Mouse (Mus musculus): ENCODE data around the gene Il12b. TPM values are rescaled to one million over a fixed set of nuclear protein-coding genes. Genes with fewer than 3 reads are reported as not detected.

Gene Il12b
- polyA plus RNA-seq, 1 experiment from 2014 or later, result not detected

GRCm38 (mm10) chr11:44422337-44423111, 22.7 kb downstream of the Il12b start:
- H3K4me2 ChIP-seq (ENCODE audit: low read depth, low read length), result no peak overlapping the region

GRCm38 (mm10) chr11:44423261-44423660, 23.4 kb downstream of the Il12b start:
- Histone ChIP-seq H3K4me2 (ENCODE audit: low read depth, low read length) (no peak overlapping the region), H3K4me1 (ENCODE audit: control insufficient read depth, insufficient read depth, low read length) (peaks cover 10% of the 10 kb centered on the region; the same call in 1 of the 2 replicates), H3K9ac (replicated peaks; ENCODE audit: low read depth, low read length) (no peak overlapping the region), H3K36me3 (ENCODE audit: control insufficient read depth, insufficient read depth, low read length) (no peaks in the 10 kb centered on the region), H3K27me3 (ENCODE audit: control insufficient read depth, insufficient read depth, low read length) (no peaks in the 10 kb centered on the region), H3K9me3 (ENCODE audit: control insufficient read depth, low read length) (no peaks in the 10 kb centered on the region), H3K4me3 (ENCODE audit: low read depth, low read length) (no peak overlapping the region), H3K27ac (ENCODE audit: low read depth, low read length) (peak overlapping the region; percentile 62; the same call in 1 of the 2 replicates)
- 0 out of 2 replicates have a peak, but pooled peaks have one; percentile 14 for ATAC-seq (ENCODE audit: low read depth)
- 54% methylated on average over 6 of the region's 6 CpGs for WGBS

More at GRCm38 (mm10) chr11:44422337-44423111, 22.7 kb downstream of the Il12b start:
- no peaks in the 10 kb centered on the region for H3K36me3 ChIP-seq (ENCODE audit: control insufficient read depth, insufficient read depth, low read length)
- no peaks in the 10 kb centered on the region for H3K9me3 ChIP-seq (ENCODE audit: control insufficient read depth, low read length)
- WGBS, result 77% methylated on average over 10 of the region's 10 CpGs
- no peaks in the 10 kb centered on the region for H3K27me3 ChIP-seq (ENCODE audit: control insufficient read depth, insufficient read depth, low read length)
- peaks cover 10% of the 10 kb centered on the region; the same call in 1 of the 2 replicates for H3K4me1 ChIP-seq (ENCODE audit: control insufficient read depth, insufficient read depth, low read length)
- H3K4me3 ChIP-seq (ENCODE audit: low read depth, low read length), result no peak overlapping the region
- no peak overlapping the region for H3K27ac ChIP-seq (ENCODE audit: low read depth, low read length)
- ATAC-seq (ENCODE audit: low read depth), result no peak
- H3K9ac ChIP-seq (replicated peaks; ENCODE audit: low read depth, low read length), result no peak overlapping the region

GRCm38 (mm10) chr11:44423955-44424354, 24.1 kb downstream of the Il12b start:
- Histone ChIP-seq H3K27ac (ENCODE audit: low read depth, low read length) (peak overlapping the region; percentile 62), H3K4me3 (ENCODE audit: low read depth, low read length) (no peak overlapping the region), H3K9me3 (ENCODE audit: control insufficient read depth, low read length) (no peaks in the 10 kb centered on the region), H3K4me2 (ENCODE audit: low read depth, low read length) (no peak overlapping the region), H3K4me1 (ENCODE audit: control insufficient read depth, insufficient read depth, low read length) (peaks cover 10% of the 10 kb centered on the region; the same call in 1 of the 2 replicates), H3K9ac (replicated peaks; ENCODE audit: low read depth, low read length) (no peak overlapping the region), H3K27me3 (ENCODE audit: control insufficient read depth, insufficient read depth, low read length) (no peaks in the 10 kb centered on the region), H3K36me3 (ENCODE audit: control insufficient read depth, insufficient read depth, low read length) (no peaks in the 10 kb centered on the region)
- WGBS, result 36% methylated on average over 5 of the region's 5 CpGs
- ATAC-seq (ENCODE audit: low read depth), result peak; percentile 72

GRCm38 (mm10) chr11:44425006-44425405, 25.1 kb downstream of the Il12b start:
- Histone ChIP-seq H3K9me3 (ENCODE audit: control insufficient read depth, low read length) (no peaks in the 10 kb centered on the region), H3K9ac (replicated peaks; ENCODE audit: low read depth, low read length) (no peak overlapping the region), H3K4me3 (ENCODE audit: low read depth, low read length) (no peak overlapping the region), H3K27me3 (ENCODE audit: control insufficient read depth, insufficient read depth, low read length) (no peaks in the 10 kb centered on the region), H3K4me1 (ENCODE audit: control insufficient read depth, insufficient read depth, low read length) (peaks cover 10% of the 10 kb centered on the region; the same call in 1 of the 2 replicates), H3K27ac (ENCODE audit: low read depth, low read length) (no peak overlapping the region), H3K36me3 (ENCODE audit: control insufficient read depth, insufficient read depth, low read length) (no peaks in the 10 kb centered on the region), H3K4me2 (ENCODE audit: low read depth, low read length) (no peak overlapping the region)
- ATAC-seq (ENCODE audit: low read depth), result no peak
- WGBS, result 61% methylated on average over 8 of the region's 8 CpGs

GRCm38 (mm10) chr11:44425626-44426025, 25.8 kb downstream of the Il12b start:
- no peak for ATAC-seq (ENCODE audit: low read depth)
- H3K27ac ChIP-seq (ENCODE audit: low read depth, low read length), result no peak overlapping the region
- H3K36me3 ChIP-seq (ENCODE audit: control insufficient read depth, insufficient read depth, low read length), result no peaks in the 10 kb centered on the region
- no peak overlapping the region for H3K4me2 ChIP-seq (ENCODE audit: low read depth, low read length)
- peaks cover 10% of the 10 kb centered on the region; the same call in 1 of the 2 replicates for H3K4me1 ChIP-seq (ENCODE audit: control insufficient read depth, insufficient read depth, low read length)
- WGBS, result 75% methylated on average over 6 of the region's 6 CpGs
- no peaks in the 10 kb centered on the region for H3K9me3 ChIP-seq (ENCODE audit: control insufficient read depth, low read length)
- H3K27me3 ChIP-seq (ENCODE audit: control insufficient read depth, insufficient read depth, low read length), result no peaks in the 10 kb centered on the region
- H3K9ac ChIP-seq (replicated peaks; ENCODE audit: low read depth, low read length), result no peak overlapping the region
- no peak overlapping the region for H3K4me3 ChIP-seq (ENCODE audit: low read depth, low read length)

- ATAC-seq (ENCODE audit: low read depth), result no peak
- no peaks in the 10 kb centered on the region for H3K9me3 ChIP-seq (ENCODE audit: control insufficient read depth, low read length)
Measured at GRCm38 (mm10) chr11:44427951-44428350, 28.1 kb downstream of the Il12b start.

GRCm38 (mm10) chr11:44430036-44430435, 30.2 kb downstream of the Il12b start:
- Histone ChIP-seq H3K36me3 (ENCODE audit: control insufficient read depth, insufficient read depth, low read length) (no peaks in the 10 kb centered on the region), H3K27me3 (ENCODE audit: control insufficient read depth, insufficient read depth, low read length) (no peaks in the 10 kb centered on the region), H3K9me3 (ENCODE audit: control insufficient read depth, low read length) (no peaks in the 10 kb centered on the region), H3K4me2 (ENCODE audit: low read depth, low read length) (no peak overlapping the region), H3K27ac (ENCODE audit: low read depth, low read length) (no peak overlapping the region), H3K4me3 (ENCODE audit: low read depth, low read length) (no peak overlapping the region), H3K4me1 (ENCODE audit: control insufficient read depth, insufficient read depth, low read length) (no peaks in the 10 kb centered on the region), H3K9ac (replicated peaks; ENCODE audit: low read depth, low read length) (no peak overlapping the region)
- WGBS, result 93% methylated on average over 3 of the region's 3 CpGs
- no peak for ATAC-seq (ENCODE audit: low read depth)

More at GRCm38 (mm10) chr11:44427951-44428350, 28.1 kb downstream of the Il12b start:
- Histone ChIP-seq H3K4me2 (ENCODE audit: low read depth, low read length) (no peak overlapping the region), H3K27ac (ENCODE audit: low read depth, low read length) (no peak overlapping the region), H3K27me3 (ENCODE audit: control insufficient read depth, insufficient read depth, low read length) (no peaks in the 10 kb centered on the region), H3K4me3 (ENCODE audit: low read depth, low read length) (no peak overlapping the region), H3K9ac (replicated peaks; ENCODE audit: low read depth, low read length) (no peak overlapping the region), H3K4me1 (ENCODE audit: control insufficient read depth, insufficient read depth, low read length) (peaks cover 10% of the 10 kb centered on the region; the same call in 1 of the 2 replicates), H3K36me3 (ENCODE audit: control insufficient read depth, insufficient read depth, low read length) (no peaks in the 10 kb centered on the region)
- 84% methylated on average over 2 of the region's 2 CpGs for WGBS

- Histone ChIP-seq H3K4me1 (ENCODE audit: control insufficient read depth, insufficient read depth, low read length) (no peaks in the 10 kb centered on the region), H3K4me2 (ENCODE audit: low read depth, low read length) (no peak overlapping the region), H3K36me3 (ENCODE audit: control insufficient read depth, insufficient read depth, low read length) (no peaks in the 10 kb centered on the region), H3K9ac (replicated peaks; ENCODE audit: low read depth, low read length) (no peak overlapping the region), H3K4me3 (ENCODE audit: low read depth, low read length) (no peak overlapping the region), H3K27me3 (ENCODE audit: control insufficient read depth, insufficient read depth, low read length) (no peaks in the 10 kb centered on the region), H3K9me3 (ENCODE audit: control insufficient read depth, low read length) (no peaks in the 10 kb centered on the region), H3K27ac (ENCODE audit: low read depth, low read length) (no peak overlapping the region)
- 95% methylated on average over 6 of the region's 6 CpGs for WGBS
- ATAC-seq (ENCODE audit: low read depth), result no peak
Measured at GRCm38 (mm10) chr11:44437786-44438185, 37.9 kb downstream of the Il12b start.

- no peaks in the 10 kb centered on the region for H3K9me3 ChIP-seq (ENCODE audit: control insufficient read depth, low read length)
- H3K9ac ChIP-seq (replicated peaks; ENCODE audit: low read depth, low read length), result no peak overlapping the region
- H3K4me2 ChIP-seq (ENCODE audit: low read depth, low read length), result no peak overlapping the region
- H3K27me3 ChIP-seq (ENCODE audit: control insufficient read depth, insufficient read depth, low read length), result no peaks in the 10 kb centered on the region
- peaks cover 12% of the 10 kb centered on the region for H3K36me3 ChIP-seq (ENCODE audit: control insufficient read depth, insufficient read depth, low read length)
- no peak overlapping the region for H3K27ac ChIP-seq (ENCODE audit: low read depth, low read length)
- no peak for ATAC-seq (ENCODE audit: low read depth)
- H3K4me3 ChIP-seq (ENCODE audit: low read depth, low read length), result no peak overlapping the region
- H3K4me1 ChIP-seq (ENCODE audit: control insufficient read depth, insufficient read depth, low read length), result no peaks in the 10 kb centered on the region
Measured at GRCm38 (mm10) chr11:44451046-44451445, 51.2 kb downstream of the Il12b start.

Data from neural tube, embryonic 14.5 days (tissue).